Mouse (Mus musculus): ENCODE measurements around the gene Erg28. TPM values are rescaled to one million over a fixed set of nuclear protein-coding genes. Genes with fewer than 3 reads are reported as not detected.

Gene Erg28
- polyA plus RNA-seq (2015; fragmentation: Nextera tagmentation; extraction: Ambion mirVana), result 87.1 and 135 TPM in 2 replicates

GRCm38 (mm10) chr12:85824438-85825264, at the start of gene Erg28, which contains the start of gene Ttll5:
TSS of gene Erg28 (minus strand) at chr12:85824550.
TSS of gene Ttll5 (plus strand) at chr12:85824659.

Other genes with a start within 250 kb of the Erg28 start
- 1.4 TPM in 2 replicates for gene Jdp2, start 225.5 kb downstream of the Erg28 start, polyA plus RNA-seq (2015; fragmentation: Nextera tagmentation; extraction: Ambion mirVana)
- gene Batf, start 137.9 kb downstream of the Erg28 start, polyA plus RNA-seq (2015; fragmentation: Nextera tagmentation; extraction: Ambion mirVana), result 6.6 and 8.0 TPM in 2 replicates
- 9.1 and 11.2 TPM in 2 replicates for gene Flvcr2, start 78.0 kb downstream of the Erg28 start, polyA plus RNA-seq (2015; fragmentation: Nextera tagmentation; extraction: Ambion mirVana)
- gene Ttll5, start 109 bp upstream of the Erg28 start, polyA plus RNA-seq (2015; fragmentation: Nextera tagmentation; extraction: Ambion mirVana), result 6.1 and 6.3 TPM in 2 replicates